Mouse (Mus musculus) liver, postnatal 0 days (tissue): ENCODE results near the gene Gen1. TPM values are rescaled to one million over a fixed set of nuclear protein-coding genes. Genes with fewer than 3 reads are reported as not detected.

Experiments used
- ATAC-seq: fragments of 200-750 bp; cut with Nextera tagmentation; 2 replicates; pipeline ENCODE4 v1.8.0; 2017; ENCODE audit warnings: mild to moderate bottlenecking, moderate library complexity
- DNase-seq: peaks from one replicate; pipeline ENCODE4 v3.0.0-alpha.2; 2016
- H3K27ac ChIP-seq: fragments of 300-500 bp; sonication (generic); 2 replicates; pipeline ENCODE4 v1.5.1; 2014; ENCODE audit warnings: antibody characterized with exemption, moderate library complexity, mild to moderate bottlenecking, low read depth
- H3K27me3 ChIP-seq: fragments of 300-500 bp; sonication (generic); 2 replicates; pipeline ENCODE4 v1.6.1; 2014; ENCODE audit warnings: low read length, control low read depth, mixed read lengths; ENCODE audit not compliant: insufficient read depth
- H3K36me3 ChIP-seq: fragments of 300-500 bp; sonication (generic); replicated peaks from 2 replicates; pipeline ENCODE4 v1.6.1; 2014; ENCODE audit warnings: mild to moderate bottlenecking, control low read depth, low read length, moderate library complexity, mixed read lengths; ENCODE audit not compliant: insufficient read depth
- H3K4me1 ChIP-seq: fragments of 300-500 bp; sonication (generic); 2 replicates; pipeline ENCODE4 v1.6.1; 2014; ENCODE audit warnings: antibody characterized with exemption, mild to moderate bottlenecking, control low read depth; ENCODE audit not compliant: insufficient read depth
- H3K4me2 ChIP-seq: fragments of 300-500 bp; sonication (generic); 2 replicates; pipeline ENCODE4 v1.6.1; 2014; ENCODE audit warnings: low read depth, mild to moderate bottlenecking, low read length, moderate library complexity, mixed read lengths
- H3K4me3 ChIP-seq: fragments of 300-500 bp; sonication (generic); 2 replicates; pipeline ENCODE4 v1.5.1; 2014; ENCODE audit warnings: low read depth, low read length
- H3K9ac ChIP-seq: fragments of 300-500 bp; sonication (generic); replicated peaks from 2 replicates; pipeline ENCODE4 v1.6.1; 2014; ENCODE audit warnings: mild to moderate bottlenecking, moderate library complexity
- H3K9me3 ChIP-seq: fragments of 300-500 bp; sonication (generic); 2 replicates; pipeline ENCODE4 v1.6.1; 2016; ENCODE audit warnings: mild to moderate bottlenecking, control low read depth, low read length, mixed read lengths
- CTCF ChIP-seq: sonication (generic); IDR thresholded peaks from 2 replicates; pipeline ENCODE4 v1.5.1; 2016; ENCODE audit warnings: antibody characterized with exemption, low read depth
- EP300 ChIP-seq: IDR thresholded peaks from 2 replicates; pipeline ENCODE4 v1.6.1; 2016; ENCODE audit warnings: antibody characterized with exemption, low read depth, mild to moderate bottlenecking
- WGBS: fragments of 180-500 bp; shearing (Covaris S2); extraction: QIAGEN DNeasy Blood & Tissue Kit; methylation state at CpG from one replicate; pipeline ENCODE4 v1.1.7; 2014; ENCODE audit not compliant: insufficient replicate concordance; 5-methylcytosine and 5-hydroxymethylcytosine counted together
- polyA plus RNA-seq: library from polyadenylated mRNA; unstranded; fragments of >200 nt; fragmentation: Nextera tagmentation; extraction: Ambion mirVana; gene quantifications from 2 replicates; pipeline ENCODE4 v1.2.1, GENCODE M21; 2015

The Gen1 gene
- polyA plus RNA-seq = 3.5 and 4.6 TPM in 2 replicates

- WGBS = under 1% methylated on average over 72 of the region's 83 CpGs
- TF ChIP-seq CTCF (peak; percentile 27), EP300 (no peak)
- DNase-seq (peak; percentile 96), ATAC-seq (peak; percentile 97)
- peak within 1 kb of the TSS; percentile 94 for H3K4me3 ChIP-seq
- H3K36me3 ChIP-seq = no peaks in the 10 kb centered on the region
- H3K9me3 ChIP-seq = no peaks in the 10 kb centered on the region
- H3K4me1 ChIP-seq = 0 out of 2 replicates have a peak, but pooled peaks cover 6% of the 10 kb centered on the region
- peak within 1 kb of the TSS; percentile 96 for H3K4me2 ChIP-seq
- peak within 1 kb of the TSS; percentile 97 for H3K9ac ChIP-seq
- no peaks in the 10 kb centered on the region for H3K27me3 ChIP-seq
- H3K27ac ChIP-seq = peak within 1 kb of the TSS; percentile 97
Measured at GRCm38 (mm10) chr12:11265382-11266281, at the start of gene Gen1, which contains the start of gene Smc6. TSS of gene Gen1 (minus strand) at chr12:11265801. TSS of gene Smc6 (plus strand) at chr12:11265886.

GRCm38 (mm10) chr12:11313840-11314239 lies 48.2 kb upstream of the Gen1 start:
- no peak for ATAC-seq
- Histone ChIP-seq H3K4me1 (no peaks in the 10 kb centered on the region), H3K27ac (no peak overlapping the region), H3K4me3 (no peak overlapping the region), H3K9me3 (no peaks in the 10 kb centered on the region), H3K36me3 (peaks cover 45% of the 10 kb centered on the region), H3K27me3 (no peaks in the 10 kb centered on the region), H3K9ac (no peak overlapping the region), H3K4me2 (no peak overlapping the region)
- 63% methylated on average over 1 of the region's 1 CpGs for WGBS
- DNase-seq = no peak
- TF ChIP-seq EP300 (no peak), CTCF (no peak)

DNA sequence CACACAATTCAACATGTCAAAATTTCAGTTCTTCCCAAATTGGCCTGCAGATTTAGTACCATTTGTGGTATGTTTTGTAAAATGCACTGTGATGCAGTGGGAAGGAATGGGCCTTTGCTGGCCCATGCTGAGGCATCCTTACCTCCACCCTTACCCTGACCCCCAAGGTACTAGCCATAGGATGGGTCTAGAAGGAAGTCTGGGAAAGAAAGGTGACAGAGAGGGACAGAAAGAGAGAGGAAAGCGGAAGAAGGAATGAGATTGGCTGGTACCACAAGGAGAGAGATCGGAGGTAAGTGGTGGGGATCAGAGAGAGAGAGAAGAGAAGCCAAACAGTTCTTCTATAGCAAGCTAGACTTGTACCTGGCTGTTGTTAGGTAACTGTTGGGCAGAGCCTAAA lies 45.5 kb upstream of the Gen1 start:
- H3K27me3 ChIP-seq = no peaks in the 10 kb centered on the region
- no peaks in the 10 kb centered on the region for H3K4me1 ChIP-seq
- no peak overlapping the region for H3K4me3 ChIP-seq
- no peak overlapping the region for H3K9ac ChIP-seq
- no peak for ATAC-seq
- DNase-seq = no peak
- H3K36me3 ChIP-seq = peaks cover 43% of the 10 kb centered on the region
- no peaks in the 10 kb centered on the region for H3K9me3 ChIP-seq
- H3K4me2 ChIP-seq = no peak overlapping the region
- WGBS = 94% methylated on average over 2 of the region's 2 CpGs
- H3K27ac ChIP-seq = no peak overlapping the region
- no peak for TF ChIP-seq EP300

GRCm38 (mm10) chr12:11306753-11307645 lies 41.4 kb upstream of the Gen1 start:
- no peak for TF ChIP-seq CTCF
- TF ChIP-seq EP300 = no peak
- H3K27me3 ChIP-seq = no peaks in the 10 kb centered on the region
- no peak overlapping the region for H3K4me3 ChIP-seq
- H3K27ac ChIP-seq = no peak overlapping the region
- peaks cover 36% of the 10 kb centered on the region for H3K36me3 ChIP-seq
- ATAC-seq (no peak), DNase-seq (no peak)
- 85% methylated on average over 8 of the region's 8 CpGs for WGBS
- H3K9ac ChIP-seq = no peak overlapping the region
- H3K9me3 ChIP-seq = no peaks in the 10 kb centered on the region
- H3K4me1 ChIP-seq = no peaks in the 10 kb centered on the region
- H3K4me2 ChIP-seq = no peak overlapping the region

DNA sequence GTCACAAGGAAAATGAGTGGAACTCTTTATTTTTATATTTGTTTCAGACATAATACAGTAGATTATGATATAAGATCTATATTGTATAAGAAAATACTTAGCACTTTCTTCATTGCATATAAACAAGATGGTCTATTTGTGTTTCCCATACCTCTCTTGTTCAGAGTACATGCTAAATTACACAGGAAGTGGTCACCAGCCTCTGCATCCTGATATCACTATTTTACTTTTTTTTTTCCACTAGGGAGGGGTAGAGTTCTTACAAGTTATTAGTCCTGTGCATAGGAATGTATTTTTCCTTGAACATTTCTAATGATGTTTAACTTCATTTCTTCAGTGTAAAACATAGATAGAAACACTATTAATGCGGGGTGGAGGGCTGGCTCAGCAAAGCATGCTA lies 35.3 kb upstream of the Gen1 start:
- H3K9ac ChIP-seq = no peak overlapping the region
- no peak for ATAC-seq
- no peak overlapping the region for H3K4me2 ChIP-seq
- H3K4me1 ChIP-seq = no peaks in the 10 kb centered on the region
- no peak overlapping the region for H3K27ac ChIP-seq
- DNase-seq = no peak
- H3K36me3 ChIP-seq = peaks cover 44% of the 10 kb centered on the region
- 93% methylated on average over 1 of the region's 1 CpGs for WGBS
- no peak overlapping the region for H3K4me3 ChIP-seq
- TF ChIP-seq CTCF (no peak), EP300 (no peak)
- H3K9me3 ChIP-seq = no peaks in the 10 kb centered on the region
- H3K27me3 ChIP-seq = no peaks in the 10 kb centered on the region

- TF ChIP-seq CTCF = peak; percentile 22; the same call in 1 of the 2 replicates
- TF ChIP-seq EP300 = no peak
- no peak overlapping the region for H3K4me2 ChIP-seq
- DNase-seq (no peak), ATAC-seq (no peak)
- H3K27me3 ChIP-seq = no peaks in the 10 kb centered on the region
- peaks cover 62% of the 10 kb centered on the region for H3K36me3 ChIP-seq
- H3K9ac ChIP-seq = no peak overlapping the region
- no peaks in the 10 kb centered on the region for H3K9me3 ChIP-seq
- no peaks in the 10 kb centered on the region for H3K4me1 ChIP-seq
- 93% methylated on average over 2 of the region's 2 CpGs for WGBS
- H3K27ac ChIP-seq = no peak overlapping the region
- no peak overlapping the region for H3K4me3 ChIP-seq
Measured at GRCm38 (mm10) chr12:11286382-11286781, 20.8 kb upstream of the Gen1 start.
